Comparison of ENCODE assay signal across 15 mouse cellular contexts in the genomic region with DNA sequence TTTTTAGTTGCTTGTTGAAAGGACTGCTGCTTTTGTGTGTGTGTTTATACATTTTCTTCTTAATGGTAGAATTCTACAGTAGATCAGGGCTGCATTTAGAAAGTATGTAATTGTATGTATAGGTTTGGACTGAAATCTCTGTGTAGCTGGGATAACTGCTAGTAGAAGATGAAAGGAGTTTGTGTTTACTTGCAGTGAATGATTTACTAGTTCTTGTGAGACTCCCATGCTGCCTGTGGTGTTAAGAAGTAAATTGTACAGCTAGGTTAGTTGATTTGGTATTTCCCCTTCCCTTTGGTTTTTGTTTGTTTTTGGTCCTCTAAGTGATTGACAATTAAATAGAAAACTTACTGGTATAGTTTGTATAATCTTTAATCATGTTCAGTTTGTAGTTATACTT. TPM values are rescaled to one million over a fixed set of nuclear protein-coding genes. Genes with fewer than 3 reads are reported as not detected.
A peak's percentile ranks its signal among the peaks of the same experiment; 100 is the strongest.
DNase-seq lines count a peak whose midpoint lies in the region; ATAC-seq and TF ChIP-seq lines count a peak whose summit lies in the region.
"Had no signal": no experiment of that assay in that cellular context is flagged by ENCODE, and none has a peak within 500 bp of the region (broad histone marks: within the 10 kb centered on the region; RNA-seq: fewer than 3 reads in every experiment).

No protein-coding gene starts in this region.

- no peaks in the 10 kb centered on the region for H3K9me3 ChIP-seq in heart, embryonic 12.5 days (replicated peaks)
- H3K9me3 ChIP-seq in kidney, embryonic 14.5 days (ENCODE audit: control insufficient read depth, low read length), result no peaks in the 10 kb centered on the region
- H3K9me3 ChIP-seq in intestine, postnatal 0 days (ENCODE audit: control insufficient read depth), result no peaks in the 10 kb centered on the region
- no peaks in the 10 kb centered on the region for H3K9me3 ChIP-seq in liver, embryonic 16.5 days (replicated peaks; ENCODE audit: control insufficient read depth, low read length)
- H3K9me3 ChIP-seq: embryonic facial prominence, embryonic 12.5 days; forebrain, embryonic 10.5 days had no signal

- peak overlapping the region; percentile 96 for H3K27ac ChIP-seq in heart, embryonic 12.5 days (ENCODE audit: poor library complexity, severe bottlenecking)
- H3K27ac ChIP-seq in kidney, embryonic 14.5 days (ENCODE audit: low read depth, low read length), result no peak overlapping the region
- no peak overlapping the region for H3K27ac ChIP-seq in intestine, postnatal 0 days (ENCODE audit: low read depth, low read length)
- H3K27ac ChIP-seq in liver, embryonic 16.5 days (ENCODE audit: low read length), result peak overlapping the region; percentile 99
- H3K27ac ChIP-seq: embryonic facial prominence, embryonic 12.5 days; forebrain, embryonic 10.5 days; macrophage had no signal

- TF ChIP-seq CTCF in intestine, postnatal 0 days (IDR thresholded peaks at IDR 0.05; ENCODE audit: low read depth), result no peak

- H3K27me3 ChIP-seq in heart, embryonic 12.5 days (replicated peaks), result no peaks in the 10 kb centered on the region
- H3K27me3 ChIP-seq in kidney, embryonic 14.5 days (ENCODE audit: control insufficient read depth, insufficient read depth, low read length), result no peaks in the 10 kb centered on the region
- no peaks in the 10 kb centered on the region for H3K27me3 ChIP-seq in intestine, postnatal 0 days (replicated peaks; ENCODE audit: control insufficient read depth, insufficient read depth, low read length)
- no peaks in the 10 kb centered on the region for H3K27me3 ChIP-seq in liver, embryonic 16.5 days (ENCODE audit: control insufficient read depth, insufficient read depth, low read depth, low read length)
- H3K27me3 ChIP-seq: embryonic facial prominence, embryonic 12.5 days had no signal

- intact Hi-C loops in heart, postnatal 14 days (cut with DNase I), result loop anchor here (10.0 kb wide), 1 partner anchor 299 kb away; a partner anchor contains a TSS

- H3K4me2 ChIP-seq in heart, embryonic 12.5 days, result no peak overlapping the region
- 0 out of 2 replicates have a peak overlapping the region, but pooled peaks have one; percentile 4 for H3K4me2 ChIP-seq in kidney, embryonic 14.5 days (replicated peaks; ENCODE audit: low read depth, low read length)
- H3K4me2 ChIP-seq in intestine, postnatal 0 days (replicated peaks; ENCODE audit: low read depth), result peak overlapping the region; percentile 38; the same call in 1 of the 2 replicates
- H3K4me2 ChIP-seq in liver, embryonic 16.5 days (ENCODE audit: low read depth, low read length), result peak overlapping the region; percentile 75
- H3K4me2 ChIP-seq: embryonic facial prominence, embryonic 12.5 days had no signal

- no peak overlapping the region for H3K4me3 ChIP-seq in heart, embryonic 12.5 days
- H3K4me3 ChIP-seq in kidney, embryonic 14.5 days (ENCODE audit: low read length), result no peak overlapping the region
- H3K4me3 ChIP-seq in intestine, postnatal 0 days (ENCODE audit: low read depth, low read length), result no peak overlapping the region
- peak overlapping the region; percentile 51 for H3K4me3 ChIP-seq in liver, embryonic 16.5 days (ENCODE audit: low read depth, low read length)
- H3K4me3 ChIP-seq: embryonic facial prominence, embryonic 12.5 days; forebrain, embryonic 10.5 days had no signal

- no peak overlapping the region for H3K9ac ChIP-seq in heart, embryonic 12.5 days
- H3K9ac ChIP-seq in kidney, embryonic 14.5 days (ENCODE audit: low read depth, low read length), result no peak overlapping the region
- H3K9ac ChIP-seq in intestine, postnatal 0 days (ENCODE audit: low read depth, low read length), result no peak overlapping the region
- peak overlapping the region; percentile 73 for H3K9ac ChIP-seq in liver, embryonic 16.5 days (ENCODE audit: low read depth, low read length)
- H3K9ac ChIP-seq: embryonic facial prominence, embryonic 12.5 days had no signal

- H3K4me1 ChIP-seq in heart, embryonic 12.5 days (replicated peaks), result peaks cover 41% of the 10 kb centered on the region
- H3K4me1 ChIP-seq in kidney, embryonic 14.5 days (ENCODE audit: control insufficient read depth, insufficient read depth, low read length), result peaks cover 22% of the 10 kb centered on the region; the same call in 1 of the 2 replicates
- H3K4me1 ChIP-seq in intestine, postnatal 0 days (replicated peaks; ENCODE audit: control insufficient read depth, insufficient read depth, low read length), result peaks cover 18% of the 10 kb centered on the region
- H3K4me1 ChIP-seq in liver, embryonic 16.5 days (ENCODE audit: control insufficient read depth, low read depth, low read length), result peaks cover 57% of the 10 kb centered on the region

- no peaks in the 10 kb centered on the region for H3K36me3 ChIP-seq in heart, embryonic 12.5 days
- no peaks in the 10 kb centered on the region for H3K36me3 ChIP-seq in kidney, embryonic 14.5 days (ENCODE audit: control insufficient read depth, insufficient read depth, low read length)
- no peaks in the 10 kb centered on the region for H3K36me3 ChIP-seq in intestine, postnatal 0 days (ENCODE audit: control insufficient read depth, insufficient read depth)
- peaks cover 3% of the 10 kb centered on the region for H3K36me3 ChIP-seq in liver, embryonic 16.5 days (ENCODE audit: control insufficient read depth, insufficient read depth)
- H3K36me3 ChIP-seq: embryonic facial prominence, embryonic 12.5 days; forebrain, embryonic 10.5 days had no signal

- DNase-seq in heart, postnatal 14 days, result no peak
- no peak for DNase-seq in kidney, postnatal 10 days
- DNase-seq in adrenal gland, adult 2 months, result no peak
- DNase-seq: cerebellum, adult 11-12 months; layer of hippocampus, postnatal 36 days; lung, adult 2 months; midbrain, embryonic 14.5 days had no signal

- no peak for ATAC-seq in heart, embryonic 12.5 days (ENCODE audit: insufficient number of reproducible peaks, low FRiP score)
- ATAC-seq in kidney, embryonic 14.5 days (ENCODE audit: low FRiP score, low TSS enrichment), result no peak
- no peak for ATAC-seq in intestine, postnatal 0 days
- peak; percentile 14; the same call in 1 of the 2 replicates for ATAC-seq in liver, embryonic 16.5 days (ENCODE audit: low read depth)
- ATAC-seq: hindbrain, embryonic 16.5 days had no signal

RNA-seq across cellular contexts. Expression of a gene that starts 15.4 kb away (rescaled TPM):
- polyA plus RNA-seq in heart, embryonic 12.5 days (2016; fragmentation: Nextera tagmentation; extraction: Ambion mirVana), result 38.8 and 40.7 TPM in 2 replicates
- 100 to 1,000 TPM; 167 to 180 TPM for total RNA-seq in heart, postnatal 14 days (2021)
- polyA plus RNA-seq in kidney, embryonic 14.5 days (2014; fragmentation: Nextera tagmentation; extraction: Ambion mirVana), result 47.9 and 52.1 TPM in 2 replicates
- polyA plus RNA-seq in intestine, postnatal 0 days (2015; fragmentation: Nextera tagmentation; extraction: Ambion mirVana), result 36.6 and 41.7 TPM in 2 replicates
- polyA plus RNA-seq in liver, embryonic 16.5 days (2015; fragmentation: Nextera tagmentation; extraction: Ambion mirVana), result 43.6 and 49.6 TPM in 2 replicates
- total RNA-seq in adrenal gland, adult 2 months (2021), result 100 to 1,000 TPM; 153 to 160 TPM
- 51.4 and 53.3 TPM in 2 replicates for polyA plus RNA-seq in adrenal gland, adult 2 months (2012; rRNA removed)

Comparison
In these comparisons a context has a peak if more than half of its experiments do, and no peak if none do; other contexts are left out.
1. H3K27ac ChIP-seq: peak in heart, embryonic 12.5 days (single experiment) and liver, embryonic 16.5 days (single experiment); none in kidney, embryonic 14.5 days (single experiment) and intestine, postnatal 0 days (single experiment).